Mouse (Mus musculus) forebrain, embryonic 11.5 days (tissue): ENCODE results near the gene Vezf1. TPM values are rescaled to one million over a fixed set of nuclear protein-coding genes. Genes with fewer than 3 reads are reported as not detected.
"Not testable (repeated sequence)": the region's sequence is repeated elsewhere in the genome, so short reads cannot be mapped to it uniquely, and the experiment has no call there.

Experiments used
- ATAC-seq: fragments of 200-750 bp; cut with Nextera tagmentation; replicated peaks from 2 replicates; pipeline ENCODE4 v1.8.0; 2017; ENCODE audit warnings: moderate TSS enrichment; ENCODE audit not compliant: low FRiP score
- DNase-seq: peaks from one replicate; pipeline ENCODE4 v3.0.0-alpha.2; 2017; ENCODE audit warnings: low spot score
- H3K27ac ChIP-seq: fragments of 300-500 bp; sonication (generic); 2 replicates; pipeline ENCODE4 v1.5.1; 2014; ENCODE audit warnings: low read depth, low read length
- H3K27me3 ChIP-seq: fragments of 300-500 bp; sonication (generic); 2 replicates; pipeline ENCODE4 v1.6.1; 2014; ENCODE audit warnings: mild to moderate bottlenecking, low read length, mixed read lengths; ENCODE audit not compliant: control insufficient read depth, insufficient read depth
- H3K36me3 ChIP-seq: fragments of 300-500 bp; sonication (generic); 2 replicates; pipeline ENCODE4 v1.6.1; 2014; ENCODE audit warnings: mild to moderate bottlenecking, low read length, moderate library complexity, mixed read lengths; ENCODE audit not compliant: control insufficient read depth, insufficient read depth
- H3K4me1 ChIP-seq: fragments of 300-500 bp; sonication (generic); replicated peaks from 2 replicates; pipeline ENCODE4 v1.6.1; 2014; ENCODE audit warnings: low read length, mixed read lengths; ENCODE audit not compliant: control insufficient read depth, insufficient read depth
- H3K4me2 ChIP-seq: fragments of 300-500 bp; sonication (generic); 2 replicates; pipeline ENCODE4 v1.6.1; 2014; ENCODE audit warnings: low read depth, mild to moderate bottlenecking, low read length, moderate library complexity, mixed read lengths; ENCODE audit not compliant: severe bottlenecking
- H3K4me3 ChIP-seq: fragments of 300-500 bp; sonication (generic); 2 replicates; pipeline ENCODE4 v1.5.1; 2014; ENCODE audit warnings: low read depth, low read length
- H3K9ac ChIP-seq: fragments of 300-500 bp; sonication (generic); 2 replicates; pipeline ENCODE4 v1.6.1; 2014; ENCODE audit warnings: low read length
- H3K9me3 ChIP-seq: fragments of 300-500 bp; sonication (generic); 2 replicates; pipeline ENCODE4 v1.6.1; 2016; ENCODE audit warnings: low read length, mixed read lengths; ENCODE audit not compliant: control insufficient read depth
- WGBS: fragments of 180-500 bp; shearing (Covaris S2); extraction: QIAGEN DNeasy Blood & Tissue Kit; methylation state at CpG from one replicate; pipeline ENCODE4 v1.1.7; 2014; 5-methylcytosine and 5-hydroxymethylcytosine counted together
- polyA plus RNA-seq: library from polyadenylated mRNA; unstranded; fragments of >200 nt; fragmentation: Nextera tagmentation; extraction: Ambion mirVana; gene quantifications from 2 replicates; pipeline ENCODE4 v1.2.1, GENCODE M21; 2014

Vezf1 gene
- polyA plus RNA-seq, 1 experiment from 2014 or later, result 84.8 TPM

- no peaks in the 10 kb centered on the region for H3K27me3 ChIP-seq
- no peaks in the 10 kb centered on the region for H3K9me3 ChIP-seq
- ATAC-seq (no peak), DNase-seq (no peak)
- no peak overlapping the region for H3K27ac ChIP-seq
- no peaks in the 10 kb centered on the region for H3K4me1 ChIP-seq
- H3K4me2 ChIP-seq, result no peak overlapping the region
- no peak overlapping the region for H3K4me3 ChIP-seq
- H3K9ac ChIP-seq, result no peak overlapping the region
- H3K36me3 ChIP-seq, result no peaks in the 10 kb centered on the region; the same call in 1 of the 2 replicates
- WGBS, result 86% methylated on average over 10 of the region's 10 CpGs
Observed at GRCm38 (mm10) chr11:88036761-88037251, 31.3 kb upstream of the Vezf1 start.

- Histone ChIP-seq H3K27me3 (no peaks in the 10 kb centered on the region), H3K27ac (no peak overlapping the region), H3K4me2 (no peak overlapping the region), H3K4me3 (no peak overlapping the region), H3K36me3 (no peaks in the 10 kb centered on the region; the same call in 1 of the 2 replicates), H3K9ac (no peak overlapping the region), H3K4me1 (no peaks in the 10 kb centered on the region), H3K9me3 (no peaks in the 10 kb centered on the region)
- WGBS, result 90% methylated on average over 3 of the region's 3 CpGs
- DNase-seq (no peak), ATAC-seq (no peak)
Observed at GRCm38 (mm10) chr11:88037386-88037785, 30.7 kb upstream of the Vezf1 start.

GRCm38 (mm10) chr11:88039066-88039465, 29.0 kb upstream of the Vezf1 start:
- Histone ChIP-seq H3K36me3 (no peaks in the 10 kb centered on the region; the same call in 1 of the 2 replicates), H3K27me3 (no peaks in the 10 kb centered on the region), H3K9me3 (no peaks in the 10 kb centered on the region; the same call in 1 of the 2 replicates), H3K4me2 (no peak overlapping the region), H3K4me1 (no peaks in the 10 kb centered on the region), H3K27ac (no peak overlapping the region), H3K4me3 (no peak overlapping the region), H3K9ac (no peak overlapping the region)
- no peak for ATAC-seq
- WGBS, result 77% methylated on average over 1 of the region's 1 CpGs
- no peak for DNase-seq

GRCm38 (mm10) chr11:88044314-88044713, 23.8 kb upstream of the Vezf1 start:
- ATAC-seq (no peak), DNase-seq (no peak)
- Histone ChIP-seq H3K4me3 (no peak overlapping the region), H3K27ac (no peak overlapping the region), H3K9ac (no peak overlapping the region), H3K27me3 (no peaks in the 10 kb centered on the region), H3K4me2 (no peak overlapping the region), H3K36me3 (peaks cover 2% of the 10 kb centered on the region; the same call in 1 of the 2 replicates), H3K4me1 (0 out of 2 replicates have a peak, but pooled peaks cover 3% of the 10 kb centered on the region), H3K9me3 (no peaks in the 10 kb centered on the region; the same call in 1 of the 2 replicates)

- H3K36me3 ChIP-seq, DNase-seq, H3K4me1 ChIP-seq, H3K9ac ChIP-seq, H3K27me3 ChIP-seq, H3K9me3 ChIP-seq, ATAC-seq, H3K27ac ChIP-seq, H3K4me3 ChIP-seq, H3K4me2 ChIP-seq: not testable (repeated sequence)
- WGBS, result 97% methylated on average over 3 of the region's 3 CpGs
Observed at GRCm38 (mm10) chr11:88045159-88045558, 22.9 kb upstream of the Vezf1 start.

GRCm38 (mm10) chr11:88045878-88046277, 22.2 kb upstream of the Vezf1 start:
- 92% methylated on average over 4 of the region's 4 CpGs for WGBS
- H3K9me3 ChIP-seq, result no peaks in the 10 kb centered on the region; the same call in 1 of the 2 replicates
- H3K27me3 ChIP-seq, result no peaks in the 10 kb centered on the region
- no peak for ATAC-seq
- no peak overlapping the region for H3K9ac ChIP-seq
- H3K27ac ChIP-seq, result no peak overlapping the region
- H3K4me2 ChIP-seq, result no peak overlapping the region
- peaks cover 8% of the 10 kb centered on the region; the same call in 1 of the 2 replicates for H3K36me3 ChIP-seq
- no peak for DNase-seq
- H3K4me3 ChIP-seq, result no peak overlapping the region
- 0 out of 2 replicates have a peak, but pooled peaks cover 5% of the 10 kb centered on the region for H3K4me1 ChIP-seq

GRCm38 (mm10) chr11:88046323-88046937, 21.6 kb upstream of the Vezf1 start:
- Histone ChIP-seq H3K4me3 (peak overlapping the region; percentile 85), H3K36me3 (peaks cover 8% of the 10 kb centered on the region; the same call in 1 of the 2 replicates), H3K9me3 (no peaks in the 10 kb centered on the region; the same call in 1 of the 2 replicates), H3K4me2 (peak overlapping the region; percentile 63), H3K27me3 (no peaks in the 10 kb centered on the region), H3K4me1 (0 out of 2 replicates have a peak, but pooled peaks cover 5% of the 10 kb centered on the region), H3K27ac (peak overlapping the region; percentile 99), H3K9ac (peak overlapping the region; percentile 100)
- 69% methylated on average over 17 of the region's 17 CpGs for WGBS
- no peak for DNase-seq
- ATAC-seq, result 0 out of 2 replicates have a peak, but pooled peaks have one; percentile 23

GRCm38 (mm10) chr11:88046944-88047794, 20.9 kb upstream of the Vezf1 start, which contains the start of gene Srsf1:
Gene Srsf1, plus strand, starts transcription at chr11:88047373.
- Histone ChIP-seq H3K4me2 (peak within 1 kb of the TSS; percentile 83), H3K4me3 (peak within 1 kb of the TSS; percentile 85), H3K27me3 (no peaks in the 10 kb centered on the region), H3K9me3 (no peaks in the 10 kb centered on the region; the same call in 1 of the 2 replicates), H3K4me1 (0 out of 2 replicates have a peak, but pooled peaks cover 5% of the 10 kb centered on the region), H3K27ac (peak within 1 kb of the TSS; percentile 99), H3K9ac (peak within 1 kb of the TSS; percentile 100), H3K36me3 (peaks cover 8% of the 10 kb centered on the region; the same call in 1 of the 2 replicates)
- DNase-seq (peak; percentile 100), ATAC-seq (peak; percentile 90)
- WGBS, result under 1% methylated on average over 60 of the region's 60 CpGs
